Mouse (Mus musculus) gastrocnemius, postnatal 10 days (tissue): ENCODE results near the gene Tjap1. TPM values are rescaled to one million over a fixed set of nuclear protein-coding genes. Genes with fewer than 3 reads are reported as not detected.

Source experiments
- DNase-seq: peaks from one replicate; pipeline ENCODE4 v3.0.0; 2021; ENCODE audit warnings: mixed read lengths
- total RNA-seq, 2 experiments: library from RNA; stranded (reverse); gene quantifications; 2 replicates each; pipeline ENCODE4 v1.2.3; 2021

The Tjap1 gene
- total RNA-seq, 2 experiments from 2014 or later = 42.3 to 64.0 TPM

- DNase-seq = no peak
Measured at GRCm38 (mm10) chr17:46283140-46283539, 314 bp upstream of the Tjap1 start.

DNA sequence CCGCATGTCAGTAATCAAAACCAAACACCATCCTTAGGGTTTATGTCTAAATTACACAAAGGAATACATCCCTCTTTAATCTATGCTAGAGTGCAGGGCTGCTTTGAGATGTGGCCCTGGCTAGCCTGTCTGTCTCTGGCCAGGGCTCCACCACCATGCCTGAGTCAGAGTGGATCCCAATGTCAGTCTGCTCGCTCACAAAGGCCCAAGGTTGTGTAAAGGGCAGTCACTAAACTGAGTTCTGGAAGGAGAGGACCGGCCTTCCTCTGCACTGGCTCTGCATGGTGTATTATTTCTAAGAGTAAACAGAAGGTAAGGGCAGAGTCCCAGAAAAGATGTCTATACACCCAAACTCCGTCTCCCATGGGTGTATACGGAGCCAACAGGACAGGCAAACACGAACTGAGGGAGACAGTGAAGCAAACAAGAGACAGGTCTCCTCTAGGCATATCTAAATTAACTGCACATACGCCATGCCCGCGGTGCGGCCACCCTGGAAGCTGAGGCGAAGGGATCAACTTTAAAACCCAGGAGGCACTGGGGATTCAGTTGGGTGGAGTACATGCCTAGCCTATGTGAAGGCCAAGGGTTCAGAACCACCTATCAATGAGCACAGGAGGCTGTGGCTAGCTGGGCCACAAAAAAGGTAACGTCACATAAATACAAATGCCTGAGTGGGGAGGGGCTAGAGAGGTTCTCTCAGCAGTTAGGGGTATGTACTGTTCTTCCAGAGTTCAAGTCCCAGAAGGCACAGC is 4.6 kb downstream of the Tjap1 start:
- no peak for DNase-seq

- no peak for DNase-seq
Measured at GRCm38 (mm10) chr17:46277586-46277985, 5.2 kb downstream of the Tjap1 start.

- no peak for DNase-seq
Measured at GRCm38 (mm10) chr17:46275506-46275905, 7.3 kb downstream of the Tjap1 start.

GRCm38 (mm10) chr17:46275034-46275433 is 7.8 kb downstream of the Tjap1 start:
- no peak for DNase-seq

DNA sequence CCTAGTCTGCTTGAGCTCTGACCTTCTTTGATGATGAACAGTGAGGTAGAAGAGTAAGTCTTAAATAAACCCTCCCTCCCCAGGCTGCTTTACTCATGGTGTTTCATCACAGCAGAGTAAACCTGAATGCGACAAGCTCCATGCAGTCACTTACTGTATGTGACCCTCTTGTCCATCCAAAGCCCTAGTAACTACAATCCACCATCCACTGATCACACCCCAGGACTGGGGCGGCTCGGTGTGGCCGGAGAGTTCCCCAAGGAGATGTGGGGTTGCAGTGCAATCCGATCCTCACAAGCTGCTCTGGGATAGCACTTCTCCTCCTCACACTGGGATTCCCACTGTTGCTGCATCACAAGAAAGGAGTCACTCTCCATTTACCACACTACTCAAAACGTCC is 8.4 kb downstream of the Tjap1 start:
- no peak for DNase-seq

DNA sequence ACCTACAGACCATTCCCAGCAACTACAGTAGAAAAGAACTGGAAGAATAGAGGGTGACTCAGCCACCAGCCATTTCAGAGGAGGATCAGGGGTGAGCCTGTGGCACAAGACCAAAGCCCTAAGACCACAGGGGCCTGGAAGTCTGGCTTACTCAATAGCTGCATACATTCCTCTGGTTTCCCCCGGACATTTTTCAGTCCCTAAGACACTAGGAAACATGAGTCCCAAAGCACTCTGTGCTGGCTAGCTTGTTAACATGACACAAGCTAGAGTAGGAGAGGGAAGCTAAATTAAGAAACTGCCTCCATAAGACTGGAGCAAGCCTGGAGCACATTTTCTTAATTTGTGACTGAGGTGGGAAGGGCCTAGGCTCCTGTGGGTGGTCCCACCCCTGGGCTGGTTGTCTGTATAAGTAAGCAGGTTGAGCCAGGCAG is 9.0 kb downstream of the Tjap1 start:
- DNase-seq = no peak

DNA sequence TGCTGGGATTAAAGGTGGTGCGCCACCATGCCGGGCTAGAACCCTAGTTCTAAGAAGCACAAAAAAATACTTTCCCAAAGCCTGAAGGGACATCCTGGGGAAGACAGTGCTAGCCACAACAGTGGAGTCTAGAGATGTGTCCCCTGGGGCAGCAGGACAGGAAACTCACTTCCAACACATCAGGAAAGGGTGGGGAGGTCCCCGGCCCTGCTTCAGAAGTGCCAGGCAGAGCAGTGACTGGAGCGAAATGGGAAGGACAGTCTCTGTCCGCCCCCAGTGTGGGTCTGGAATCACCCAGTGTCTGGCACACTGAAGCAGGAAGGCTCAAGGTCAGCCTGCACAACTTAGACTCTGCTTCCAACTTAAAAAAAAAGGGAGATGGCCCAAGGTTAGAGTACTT is 10.2 kb downstream of the Tjap1 start:
- no peak for DNase-seq

GRCm38 (mm10) chr17:46272058-46272457 is 10.8 kb downstream of the Tjap1 start:
- DNase-seq = no peak

- DNase-seq = peak; percentile 61
Measured at GRCm38 (mm10) chr17:46269771-46270534, 12.9 kb downstream of the Tjap1 start.

DNA sequence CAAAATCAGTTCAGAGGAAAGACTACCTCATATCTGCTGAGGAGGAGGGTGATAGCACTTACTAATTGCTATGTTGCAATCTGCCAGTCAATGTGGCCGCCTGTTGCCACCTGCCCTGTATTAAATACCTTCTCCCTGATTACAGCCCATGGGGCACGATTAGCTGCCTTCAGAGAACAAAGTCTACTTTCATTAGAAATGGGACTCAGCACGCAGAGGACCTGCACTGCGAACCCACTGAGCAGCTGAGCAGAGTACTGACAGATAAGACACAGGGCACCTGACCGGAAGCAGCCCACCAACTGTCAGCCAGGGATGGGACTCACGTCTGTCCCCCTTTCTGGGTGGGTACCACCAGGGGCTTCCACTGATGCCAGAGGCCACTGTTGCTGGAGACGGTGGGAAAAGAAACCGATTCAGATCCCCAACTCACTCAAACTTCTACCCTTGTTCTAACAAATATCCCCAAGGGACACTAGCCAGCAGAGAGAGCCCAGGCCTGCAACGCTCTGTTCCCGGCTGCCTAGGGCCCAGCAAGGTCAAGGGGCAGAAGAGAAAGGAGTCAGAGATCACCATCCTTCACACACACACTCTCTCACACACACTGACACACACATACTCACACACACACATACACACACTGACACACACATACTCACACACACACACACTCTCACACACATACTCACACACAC is 14.7 kb downstream of the Tjap1 start:
- no peak for DNase-seq

DNA sequence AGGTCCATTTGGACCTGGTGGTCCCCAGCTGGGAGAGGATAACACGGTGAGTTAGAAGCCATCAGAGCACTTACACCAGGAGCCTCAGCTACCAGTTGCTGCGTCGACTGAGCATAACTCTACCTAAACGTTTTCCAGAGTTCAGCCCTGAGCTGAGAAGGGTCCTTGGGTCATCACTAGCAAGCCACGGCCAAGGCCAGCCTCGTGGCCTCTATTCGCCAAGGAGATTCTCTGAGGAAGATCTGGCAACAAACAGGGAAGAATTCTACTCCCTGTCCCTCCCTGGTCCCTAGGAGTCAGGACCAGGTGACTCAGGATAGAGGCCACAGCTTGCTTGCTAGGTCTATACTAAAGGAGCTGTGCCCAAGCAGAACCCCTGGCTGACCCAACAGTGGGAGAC is 15.3 kb downstream of the Tjap1 start:
- no peak for DNase-seq

- no peak for DNase-seq
Measured at GRCm38 (mm10) chr17:46266986-46267385, 15.8 kb downstream of the Tjap1 start.

DNA sequence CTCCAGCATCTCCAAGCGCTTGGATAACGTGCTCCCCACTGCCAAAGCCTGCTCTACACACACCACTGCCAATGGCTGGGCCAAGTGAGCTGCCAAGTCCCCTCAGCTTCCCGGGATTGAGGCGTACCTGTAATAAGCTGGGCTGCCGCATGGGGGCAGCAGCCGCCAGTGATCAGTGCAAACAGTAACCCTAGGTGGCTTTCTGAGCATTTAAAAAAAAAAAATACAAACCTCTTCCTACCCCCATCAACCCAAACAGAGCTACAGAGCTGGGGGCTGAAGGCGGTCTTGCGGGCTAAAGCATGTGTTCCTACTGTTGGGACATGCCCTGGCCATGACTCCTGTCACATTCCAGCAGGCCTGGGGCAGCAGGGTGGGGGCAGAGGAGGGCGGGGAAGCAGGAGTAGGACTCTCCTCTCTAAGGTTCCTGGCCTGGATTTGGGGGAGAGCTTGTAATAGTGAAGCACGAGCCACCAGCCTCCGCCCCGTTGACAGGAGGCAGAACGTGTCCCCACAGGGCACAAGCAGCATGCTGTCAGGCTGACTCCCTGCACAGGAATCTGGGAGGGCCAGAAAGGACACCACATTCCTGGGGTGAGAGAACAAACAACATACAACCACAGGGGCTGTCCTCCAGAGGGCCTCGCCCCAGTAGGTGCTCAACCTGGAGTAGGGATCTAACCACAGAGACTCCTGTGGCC is 16.8 kb downstream of the Tjap1 start:
- DNase-seq = peak; percentile 87

DNA sequence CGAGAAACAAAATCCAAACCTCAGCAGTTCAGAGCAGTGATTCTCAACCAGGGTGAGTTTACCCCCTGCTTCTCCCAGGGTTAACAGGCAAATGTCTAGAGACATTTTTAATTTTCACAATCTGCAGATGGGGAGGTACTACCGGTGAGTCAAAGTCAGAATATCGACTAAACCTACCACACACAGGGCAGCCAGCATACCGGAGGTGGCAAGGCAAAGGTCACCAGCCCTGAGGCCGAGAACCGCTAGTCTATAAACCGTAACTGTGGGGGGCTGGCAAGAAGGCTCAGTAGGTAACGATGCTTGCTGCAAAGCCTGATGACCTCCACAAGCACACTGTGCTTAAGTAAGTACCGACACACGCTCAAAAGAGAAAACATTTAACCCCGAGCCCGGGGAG is 17.3 kb downstream of the Tjap1 start:
- DNase-seq = no peak

DNA sequence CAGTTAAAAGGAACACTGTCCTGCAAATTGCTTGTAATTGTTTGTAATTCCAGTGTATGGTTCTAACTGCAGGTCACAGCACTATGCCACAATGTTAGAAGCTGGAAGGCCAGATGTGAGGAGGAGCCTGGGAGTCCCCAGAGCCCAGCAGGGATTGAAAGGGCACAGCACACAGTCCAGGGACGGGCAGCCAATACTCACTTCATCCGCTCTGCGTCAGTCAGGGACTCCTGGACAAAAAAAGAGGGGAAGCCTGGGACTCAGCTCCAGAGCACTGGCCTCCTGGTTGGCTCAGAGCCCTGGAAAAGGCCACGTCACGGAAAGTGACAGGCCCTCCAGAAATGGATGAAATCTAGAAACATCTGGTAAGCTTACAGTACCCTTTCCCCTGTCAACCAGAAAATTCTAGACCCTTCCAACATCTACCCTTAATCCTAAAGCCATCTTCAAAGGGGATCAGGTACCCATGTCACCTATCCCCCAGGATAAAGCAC is 20.6 kb downstream of the Tjap1 start:
- DNase-seq = no peak

GRCm38 (mm10) chr17:46259675-46260074 is 23.2 kb downstream of the Tjap1 start:
- DNase-seq = no peak

DNA sequence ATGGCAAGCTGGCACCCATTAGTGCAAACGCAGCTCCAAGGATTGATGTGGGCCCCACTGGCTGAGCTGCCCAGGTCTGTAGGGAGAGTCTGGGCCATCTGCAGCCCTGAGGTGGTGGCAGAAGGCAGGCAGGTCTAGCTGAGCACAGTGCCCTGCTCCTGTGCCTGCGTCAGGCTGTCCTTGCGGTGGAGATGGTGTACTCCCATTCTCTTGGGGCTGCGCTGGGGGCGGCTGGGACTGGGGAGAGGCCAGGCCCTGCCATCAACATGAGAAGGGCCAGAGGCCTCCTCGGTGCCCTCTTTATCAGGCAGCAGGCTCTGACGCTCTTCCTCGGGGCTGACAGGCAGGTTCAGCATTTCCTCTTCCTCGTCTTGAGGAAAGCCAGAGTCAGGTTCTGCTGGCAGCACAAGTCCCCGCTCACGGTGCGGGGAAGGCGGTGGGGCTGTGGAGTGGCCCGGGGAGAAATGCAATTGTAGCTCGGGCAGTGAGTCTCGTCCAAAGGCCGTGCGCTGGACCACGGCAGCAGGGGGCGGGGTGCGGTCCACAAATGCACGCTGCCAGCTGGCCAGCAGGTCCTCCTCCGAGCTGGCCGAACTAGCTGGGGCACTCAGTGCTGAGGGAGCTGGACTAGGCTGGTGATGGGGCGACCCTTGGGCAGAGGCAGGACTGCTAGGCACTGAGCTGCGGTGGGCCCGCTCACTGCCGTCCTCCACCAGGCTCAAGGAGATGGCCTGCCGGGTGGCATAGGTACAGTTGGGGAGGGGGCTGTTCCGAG is 24.4 kb downstream of the Tjap1 start:
- no peak for DNase-seq

GRCm38 (mm10) chr17:46255147-46255546 is 27.7 kb downstream of the Tjap1 start:
- DNase-seq = no peak

- DNase-seq = peak; percentile 50
Measured at GRCm38 (mm10) chr17:46254106-46254505, 28.7 kb downstream of the Tjap1 start.

GRCm38 (mm10) chr17:46253452-46254084 is 29.3 kb downstream of the Tjap1 start, which contains the start of gene Lrrc73:
Lrrc73 (plus strand) TSS chr17:46253531.
- peak; percentile 94 for DNase-seq
